Mouse (Mus musculus) cerebellum, adult 9-10 months (tissue): ENCODE data around the gene Pdgfd.
A peak's percentile ranks its signal among the peaks of the same experiment; 100 is the strongest.

Experiments
- DNase-seq: peaks from one replicate; pipeline ENCODE4 v3.0.0; 2022

Pdgfd gene

DNA sequence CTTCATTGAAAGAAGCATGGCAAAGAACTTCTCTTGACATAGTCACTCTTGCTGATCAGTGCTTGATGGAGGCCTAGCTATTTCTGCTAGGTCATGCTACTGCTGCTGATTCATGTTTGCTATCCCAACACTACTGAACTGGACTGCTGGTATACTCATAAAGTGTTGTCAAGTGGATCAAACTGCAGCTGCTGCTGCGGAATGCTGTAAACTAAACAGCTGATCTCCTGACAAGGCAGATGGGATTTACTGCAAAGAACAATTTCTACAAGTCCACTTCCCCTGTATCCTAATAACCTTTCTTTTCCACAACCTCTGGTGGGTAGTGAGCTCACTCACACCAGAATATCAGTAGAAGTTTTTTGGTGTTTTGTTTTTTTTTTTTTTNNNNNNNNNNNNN, 148.7 kb downstream of the Pdgfd start:
- no peak for DNase-seq

DNA sequence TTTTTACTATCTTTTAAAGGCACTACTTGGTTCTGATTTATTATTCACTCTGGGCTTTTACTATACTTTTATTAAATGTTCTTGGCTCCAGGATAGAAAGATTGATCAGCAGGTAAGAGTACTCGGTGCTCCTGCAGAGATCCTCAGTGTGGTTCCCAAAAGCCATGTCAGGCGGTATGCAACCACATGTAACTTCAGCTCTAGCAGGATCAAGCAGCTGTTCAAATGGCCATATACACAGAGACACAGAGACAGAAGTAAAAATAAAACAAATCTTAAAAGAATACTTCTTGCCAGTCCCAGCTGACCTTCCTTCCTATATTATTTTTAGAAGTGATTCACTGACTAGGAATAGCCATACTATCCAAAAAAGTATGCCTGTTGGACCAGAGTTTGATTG, 157.0 kb downstream of the Pdgfd start:
- DNase-seq, result no peak

DNA sequence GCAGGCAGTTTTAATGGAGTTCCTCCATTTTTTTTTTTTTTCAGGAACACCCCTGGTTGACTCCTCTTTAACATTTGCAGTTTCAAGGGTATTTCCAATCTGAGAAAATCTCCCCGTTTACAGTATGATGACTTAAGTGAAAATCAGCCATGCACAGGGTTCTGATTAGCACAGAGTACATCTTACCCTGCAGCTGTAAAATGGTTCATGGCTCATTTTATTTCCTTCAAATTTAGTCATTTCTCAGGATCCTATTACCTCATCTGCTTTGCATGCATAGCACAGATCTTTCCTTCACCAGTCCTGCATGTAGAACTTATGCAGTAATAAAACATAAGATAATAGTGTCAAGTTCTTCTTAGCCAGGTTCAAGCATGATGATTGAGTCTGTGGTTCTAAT, 165.1 kb downstream of the Pdgfd start:
- DNase-seq, result no peak

DNA sequence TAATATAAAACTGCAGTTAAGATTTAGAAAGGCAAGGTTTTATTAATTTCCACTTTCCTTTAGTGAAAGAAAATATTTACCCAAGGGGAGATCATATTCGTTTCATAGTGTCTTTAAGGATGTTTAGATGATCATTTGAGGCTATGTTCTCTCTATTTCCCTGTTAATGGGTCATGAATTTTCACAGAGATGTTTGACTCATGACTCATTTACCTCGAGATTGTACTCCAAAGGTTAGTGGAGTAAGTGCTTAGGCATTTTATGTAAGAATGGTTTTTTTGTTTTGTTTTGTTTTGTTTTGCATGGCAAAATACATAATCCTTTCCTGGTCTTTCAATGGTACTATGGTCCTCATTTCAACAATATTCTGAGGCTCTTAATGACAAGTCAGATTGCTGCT, 167.9 kb downstream of the Pdgfd start:
- DNase-seq, result no peak

DNA sequence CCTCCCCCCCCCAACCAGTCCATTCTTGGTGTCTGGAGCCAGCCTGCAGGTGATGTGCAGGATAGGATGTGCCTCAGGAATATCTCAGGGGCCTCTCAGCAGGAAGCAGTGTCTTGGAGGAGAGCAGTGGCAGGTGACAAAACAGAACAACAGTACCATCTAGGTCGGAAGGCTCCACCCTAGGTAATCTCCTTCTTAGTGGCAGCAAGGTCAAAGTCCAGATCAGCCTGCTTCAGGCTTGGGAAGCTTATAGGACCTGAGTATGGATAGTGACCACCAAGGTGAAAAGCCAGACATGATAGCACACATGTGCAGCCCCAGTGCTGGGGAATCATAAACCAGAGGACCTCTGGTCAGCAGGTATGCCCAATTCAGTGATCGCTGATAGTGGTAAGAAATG, 169.5 kb downstream of the Pdgfd start:
- DNase-seq, result no peak

DNA sequence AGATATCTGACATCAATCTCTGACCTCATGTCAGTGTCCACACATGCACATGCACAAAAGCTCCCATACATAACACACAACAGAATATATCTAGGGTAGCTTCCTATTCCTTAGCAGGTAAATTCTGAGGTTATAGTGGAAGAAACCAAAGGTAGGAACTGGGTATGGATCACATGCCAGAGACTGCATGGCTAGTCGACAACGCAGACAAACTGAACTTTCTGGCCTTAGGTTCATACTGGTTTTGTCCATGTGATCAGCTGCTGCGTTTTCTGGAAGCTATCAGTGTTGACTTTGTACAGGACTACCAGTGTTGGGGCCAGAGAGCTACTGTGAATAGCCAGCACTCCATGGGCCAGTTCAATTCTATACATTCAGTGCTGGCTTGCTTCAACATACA, 170.0 kb downstream of the Pdgfd start:
- no peak for DNase-seq

DNA sequence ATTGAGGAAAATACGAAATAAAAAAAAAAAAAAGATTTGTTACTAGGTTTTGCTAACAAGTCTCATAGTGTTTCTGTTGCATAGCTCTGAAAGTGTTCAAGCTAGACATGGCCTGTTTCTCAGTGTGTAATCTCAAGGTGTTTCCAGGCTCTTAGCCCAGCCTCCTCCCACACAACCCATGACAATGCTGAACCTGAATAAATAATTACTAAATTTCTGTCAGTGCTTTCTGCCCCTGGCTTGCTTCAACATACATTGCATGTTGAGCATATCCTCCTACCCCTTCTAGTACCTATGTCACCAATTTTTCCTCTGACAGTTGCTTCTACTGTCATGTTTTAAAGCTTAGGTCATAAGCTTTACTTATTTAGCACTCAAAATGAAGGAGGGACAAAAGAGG, 171.0 kb downstream of the Pdgfd start:
- DNase-seq, result no peak

DNA sequence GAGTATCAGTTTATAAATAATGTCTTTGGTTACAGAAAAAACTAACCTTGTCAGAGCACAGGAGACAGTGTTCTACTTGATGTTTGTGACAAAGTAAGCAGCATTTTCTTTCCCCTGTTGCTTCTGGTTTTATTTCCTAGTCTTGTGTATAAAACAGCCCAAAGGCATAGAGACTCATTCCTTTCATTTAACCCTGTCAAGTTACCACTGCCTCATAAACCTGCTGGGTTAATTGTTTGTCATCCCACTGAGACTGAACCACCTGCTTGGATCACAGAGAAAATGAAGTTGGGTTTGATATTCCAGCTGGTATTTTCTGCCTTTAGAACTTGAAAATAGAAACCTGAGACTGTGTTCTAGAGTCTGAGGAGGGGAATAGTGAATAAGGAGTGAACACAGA, 172.4 kb downstream of the Pdgfd start:
- DNase-seq, result no peak

DNA sequence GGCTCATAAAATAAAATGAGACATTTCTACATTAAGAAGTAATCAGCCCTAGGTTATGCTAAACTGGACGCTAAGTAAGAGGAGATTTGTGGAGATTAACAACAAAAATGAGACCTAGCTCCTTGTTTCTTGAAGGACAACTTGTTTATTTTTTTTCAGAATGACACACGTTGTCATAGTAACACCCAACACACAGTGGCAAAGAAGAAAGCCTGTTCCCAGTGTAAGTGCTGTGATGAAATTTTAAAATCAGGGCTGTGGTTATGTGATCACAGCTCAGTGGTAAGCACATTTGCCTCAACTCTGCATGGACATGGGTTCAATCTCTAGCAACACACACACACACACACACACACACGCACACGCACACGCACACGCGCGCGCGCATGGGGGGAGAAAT, 174.5 kb downstream of the Pdgfd start:
- DNase-seq, result no peak

DNA sequence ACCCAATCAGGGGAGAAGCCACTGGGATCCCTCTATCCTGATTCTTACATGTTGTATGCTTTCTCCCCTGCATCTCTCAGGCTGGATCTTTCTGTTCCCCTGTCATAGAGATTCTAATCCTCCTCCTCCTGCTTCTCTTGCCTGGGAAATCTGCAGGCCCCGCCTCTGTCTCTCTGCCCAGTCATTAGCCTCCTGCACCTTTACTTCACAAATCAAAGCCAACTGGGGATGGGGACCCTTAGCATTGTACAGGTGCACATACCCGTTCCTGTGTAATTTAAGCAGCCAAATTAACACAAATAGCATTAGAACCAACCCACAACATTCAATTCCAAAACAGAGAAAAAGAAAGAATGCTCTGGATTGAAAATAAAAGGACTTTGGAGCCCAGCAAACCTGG, 176.1 kb downstream of the Pdgfd start:
- DNase-seq, result no peak

DNA sequence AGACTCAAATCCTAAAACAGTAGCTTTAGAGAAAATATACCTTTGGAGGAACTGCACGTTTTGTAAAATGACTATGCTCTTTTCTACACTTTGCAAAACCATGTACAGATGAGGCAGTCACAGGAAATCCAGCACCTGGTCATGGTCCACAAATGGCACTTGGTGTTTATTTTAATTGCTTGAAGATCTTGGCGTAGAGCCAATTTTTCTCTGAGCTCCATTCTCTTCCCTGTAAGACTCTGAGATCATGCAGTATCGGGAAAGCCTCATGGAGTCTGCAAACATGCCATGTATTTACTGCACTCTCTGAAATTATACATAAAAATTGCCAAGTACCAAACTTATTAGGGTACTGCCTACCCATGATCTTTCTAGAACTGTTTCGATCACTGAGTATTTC, 176.5 kb downstream of the Pdgfd start:
- DNase-seq, result peak; percentile 7

DNA sequence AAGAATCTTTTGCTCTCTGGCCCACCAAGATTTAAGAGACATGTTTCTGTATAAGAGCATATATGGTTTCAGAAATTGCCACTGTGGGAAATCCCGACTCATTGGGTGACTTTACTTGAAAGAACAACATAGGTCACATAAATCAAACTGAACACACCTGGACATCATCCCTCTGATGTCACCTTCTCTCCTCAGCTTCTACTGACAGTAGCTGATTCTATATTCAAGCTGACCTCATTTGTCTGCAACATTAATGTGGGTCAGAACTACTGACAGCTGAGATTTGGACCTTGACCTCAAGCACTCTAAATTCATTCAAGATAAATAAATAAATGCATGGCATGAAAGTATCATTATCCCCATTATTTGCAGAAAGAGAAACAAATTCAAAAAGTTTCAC, 177.0 kb downstream of the Pdgfd start:
- DNase-seq, result no peak

DNA sequence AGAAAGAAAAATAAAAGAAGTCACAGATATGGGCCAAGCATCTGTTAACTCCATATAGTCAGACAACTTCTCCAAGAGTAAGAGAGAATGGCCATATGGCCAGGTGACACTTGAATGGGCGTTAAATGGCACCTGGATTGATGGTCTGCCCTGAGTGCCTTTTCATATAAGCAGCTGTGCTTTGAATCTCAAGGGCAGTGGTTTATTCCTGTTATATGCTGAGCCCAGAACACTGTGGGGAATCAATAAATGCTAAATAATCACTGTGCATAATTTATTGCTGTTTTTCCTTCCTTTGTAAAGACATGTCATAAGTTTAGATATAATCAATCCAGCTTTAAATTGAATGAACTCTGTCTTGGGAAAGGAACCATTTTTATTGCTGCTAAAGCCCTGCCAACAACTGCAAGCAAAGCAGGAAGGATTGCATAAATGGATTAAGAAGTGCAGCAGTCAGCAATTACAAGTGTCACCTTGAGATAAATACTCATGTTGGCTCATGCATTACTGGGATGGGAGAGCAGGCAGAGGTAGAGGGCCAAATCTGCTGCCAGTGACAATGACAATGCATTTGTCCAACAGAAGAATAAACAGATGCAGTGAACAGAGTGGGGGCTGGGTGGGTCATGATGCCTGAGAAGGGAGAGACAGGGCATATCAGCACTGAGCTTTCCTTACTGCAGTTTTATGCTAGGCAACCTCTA, 185.0 kb downstream of the Pdgfd start:
- no peak for DNase-seq

DNA sequence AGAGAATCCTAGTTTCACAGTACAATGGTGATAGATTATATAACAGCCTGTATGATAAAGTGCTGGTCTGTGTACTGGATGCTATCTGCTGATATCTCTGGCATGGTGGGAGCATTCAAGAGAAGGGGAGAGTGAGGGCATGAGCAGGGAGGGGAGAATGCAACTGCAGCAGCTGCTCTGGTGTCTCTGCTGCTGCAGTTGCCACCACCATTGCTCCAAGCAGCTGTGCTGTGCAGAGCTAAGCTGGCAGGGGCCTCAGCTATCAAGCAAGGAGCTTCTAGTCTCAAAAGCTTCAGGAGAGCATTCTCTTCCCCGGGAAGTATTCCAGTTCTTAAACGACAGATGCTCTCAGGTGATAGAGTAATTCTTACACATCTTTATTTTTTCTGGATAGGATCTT, 192.4 kb downstream of the Pdgfd start:
- DNase-seq, result no peak

DNA sequence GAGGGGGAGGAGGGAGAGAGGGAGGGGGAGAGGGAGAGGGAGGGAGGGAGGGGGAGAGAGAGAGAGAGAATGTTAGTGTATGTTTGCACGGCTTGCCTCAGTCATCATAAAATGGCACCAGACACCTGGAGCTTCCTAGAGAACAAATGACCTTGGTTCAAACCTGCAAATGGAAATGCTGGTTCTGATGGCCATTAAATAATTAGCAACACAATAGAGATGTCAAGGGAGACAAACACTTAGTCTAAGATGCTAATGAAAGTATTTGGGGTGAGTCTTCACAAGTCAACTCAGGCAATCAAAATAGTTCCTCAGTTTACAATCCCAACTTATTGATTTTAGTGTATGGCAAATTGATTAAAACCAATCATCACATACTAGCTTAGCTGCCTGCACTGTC, 198.2 kb downstream of the Pdgfd start:
- DNase-seq, result no peak

DNA sequence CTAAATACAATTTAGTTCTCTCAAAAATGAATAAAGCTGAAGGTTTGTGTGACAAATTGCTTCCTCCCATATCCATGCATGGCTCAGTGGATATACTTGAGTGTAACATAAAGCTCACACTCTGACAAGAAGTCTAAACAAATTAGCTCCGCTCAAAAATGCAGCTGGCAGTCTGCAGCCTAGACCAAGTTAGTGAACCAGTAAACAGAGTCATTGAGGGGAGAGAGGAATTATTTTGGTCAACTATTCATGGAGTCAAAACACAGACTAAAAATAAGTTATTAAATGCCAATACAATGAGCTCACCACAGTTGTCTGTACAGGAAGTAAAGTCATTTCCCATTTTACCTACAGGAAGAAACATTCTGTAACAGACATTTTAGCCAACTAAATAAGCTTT, 233.4 kb downstream of the Pdgfd start:
- no peak for DNase-seq

DNA sequence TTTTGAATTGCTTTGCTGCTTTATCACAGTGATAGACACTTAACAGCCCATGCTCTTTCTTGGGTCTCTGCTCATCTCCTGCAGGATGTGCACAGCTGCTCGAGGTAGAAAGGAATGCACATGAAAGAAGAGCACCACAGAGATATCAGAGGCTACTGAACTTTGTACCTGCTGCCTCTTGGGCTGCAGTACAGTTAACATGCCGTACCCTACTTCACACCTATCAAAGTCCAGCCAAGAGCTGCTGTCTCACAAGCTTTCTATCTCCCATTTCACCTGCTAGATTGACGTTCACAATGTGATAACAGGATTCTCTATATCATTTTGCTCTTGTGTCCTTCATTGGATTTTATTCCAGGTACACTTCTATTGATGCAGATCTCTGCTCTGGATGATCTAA, 238.2 kb downstream of the Pdgfd start:
- DNase-seq, result no peak

DNA sequence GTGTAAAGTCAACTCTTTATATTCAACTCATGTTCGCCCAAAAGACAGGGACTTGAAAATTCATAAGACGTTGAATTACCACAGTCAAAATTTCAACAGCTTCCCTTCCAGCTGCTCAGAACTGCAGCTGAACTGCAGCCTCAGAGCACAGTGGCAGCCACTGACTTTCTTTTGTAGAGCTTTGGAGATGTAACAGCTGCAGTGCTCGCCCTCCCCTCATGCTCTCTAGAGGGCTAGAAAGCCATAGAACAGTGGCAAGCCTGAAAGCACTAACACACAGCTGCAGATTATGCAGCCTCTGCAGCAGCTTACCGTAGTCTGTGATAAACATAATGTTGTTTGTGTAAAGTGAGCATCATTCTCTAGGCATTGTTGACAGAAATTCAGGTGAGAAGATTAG, 239.6 kb downstream of the Pdgfd start:
- no peak for DNase-seq

DNA sequence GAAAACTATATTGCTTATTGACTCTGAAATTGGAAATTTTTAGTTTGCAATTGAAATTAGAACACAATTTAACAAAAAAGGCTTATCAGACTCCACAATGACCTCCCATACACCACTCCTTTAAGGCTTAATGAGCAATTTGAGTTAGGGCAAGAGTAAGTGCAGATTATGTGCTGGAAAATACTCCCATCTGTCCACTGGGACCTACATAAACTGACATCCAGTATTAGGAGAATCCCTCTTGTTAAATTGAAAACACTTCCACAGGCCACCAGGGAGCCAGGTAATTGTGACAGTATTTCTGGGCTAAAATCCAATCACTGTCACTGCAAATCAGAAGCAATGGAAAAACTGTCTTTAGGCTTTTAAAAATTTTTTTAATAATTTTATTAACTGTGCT, 256.2 kb downstream of the Pdgfd start:
- DNase-seq, result peak; percentile 11
